ENCODE assay signal across 13 mouse cellular contexts in genomic region chr11:99265220-99265619, GRCm38 (mm10). TPM values are rescaled to one million over a fixed set of nuclear protein-coding genes. Genes with fewer than 3 reads are reported as not detected.
A peak's percentile ranks its signal among the peaks of the same experiment; 100 is the strongest.
DNase-seq lines count a peak whose midpoint lies in the region; ATAC-seq and TF ChIP-seq lines count a peak whose summit lies in the region.
"Had no signal": no experiment of that assay in that cellular context is flagged by ENCODE, and none has a peak within 500 bp of the region (broad histone marks: within the 10 kb centered on the region; RNA-seq: fewer than 3 reads in every experiment).

No protein-coding gene starts in this region.

- no peak for TF ChIP-seq CTCF in liver, postnatal 0 days (IDR thresholded peaks at IDR 0.05; ENCODE audit: low read depth)
- no peak for TF ChIP-seq CTCF in layer of hippocampus, adult 2 months (conservative IDR thresholded peaks at IDR 0.05)

- no peaks in the 10 kb centered on the region for H3K36me3 ChIP-seq in liver, postnatal 0 days (replicated peaks; ENCODE audit: insufficient read depth, low read length)
- no peaks in the 10 kb centered on the region for H3K36me3 ChIP-seq in forebrain, embryonic 16.5 days (ENCODE audit: control insufficient read depth, insufficient read depth)
- H3K36me3 ChIP-seq: liver, embryonic 15.5 days had no signal

- H3K4me2 ChIP-seq in liver, postnatal 0 days (ENCODE audit: low read depth, low read length): no peak overlapping the region
- H3K4me2 ChIP-seq in forebrain, embryonic 16.5 days (ENCODE audit: low read length): no peak overlapping the region
- H3K4me2 ChIP-seq: liver, embryonic 15.5 days had no signal

- H3K27ac ChIP-seq in liver, postnatal 0 days (ENCODE audit: low read depth): peak overlapping the region; percentile 48
- no peak overlapping the region for H3K27ac ChIP-seq in layer of hippocampus, adult 2 months
- no peak overlapping the region for H3K27ac ChIP-seq in forebrain, embryonic 16.5 days (ENCODE audit: low read length)
- H3K27ac ChIP-seq: liver, embryonic 15.5 days had no signal

- TF ChIP-seq EP300 in liver, postnatal 0 days (IDR thresholded peaks at IDR 0.05; ENCODE audit: low read depth): no peak

- 67% methylated on average over 9 of the region's 9 CpGs for WGBS in liver, postnatal 0 days (ENCODE audit: insufficient replicate concordance)
- WGBS in forebrain, embryonic 16.5 days: 61% methylated on average over 9 of the region's 9 CpGs

- no peak overlapping the region for H3K9ac ChIP-seq in liver, postnatal 0 days (replicated peaks)
- no peak overlapping the region for H3K9ac ChIP-seq in forebrain, embryonic 16.5 days (replicated peaks; ENCODE audit: low read depth, low read length)
- H3K9ac ChIP-seq: liver, embryonic 15.5 days had no signal

- no peaks in the 10 kb centered on the region for H3K27me3 ChIP-seq in liver, postnatal 0 days (ENCODE audit: insufficient read depth, low read length)
- no peaks in the 10 kb centered on the region for H3K27me3 ChIP-seq in forebrain, embryonic 16.5 days (replicated peaks; ENCODE audit: control insufficient read depth, insufficient read depth, low read length)

- no peak for DNase-seq in liver, postnatal 0 days
- no peak for DNase-seq in liver
- DNase-seq in frontal cortex, postnatal 36 days (ENCODE audit: low spot score in 2 of 2): peak; percentile 60 to 85
- DNase-seq in layer of hippocampus, adult 2 months (ENCODE audit: low spot score in 2 of 2): peak; percentile 32 to 50
- DNase-seq in telencephalon, adult 2 months (ENCODE audit: low read depth, low spot score): peak; percentile 77
- no peak for DNase-seq in urinary bladder, postnatal 4 days (ENCODE audit: low spot score in 2 of 2)

- no peak for ATAC-seq in liver, postnatal 0 days
- no peak for ATAC-seq in forebrain, embryonic 16.5 days
- no peak for ATAC-seq in CD4-positive, CD25-positive, alpha-beta regulatory T cell, adult 4 months

- H3K4me3 ChIP-seq in liver, postnatal 0 days (ENCODE audit: low read depth, low read length): no peak overlapping the region
- H3K4me3 ChIP-seq in layer of hippocampus, adult 2 months: no peak overlapping the region
- no peak overlapping the region for H3K4me3 ChIP-seq in forebrain, embryonic 16.5 days (replicated peaks; ENCODE audit: low read length)
- H3K4me3 ChIP-seq: liver, embryonic 15.5 days had no signal

- no peaks in the 10 kb centered on the region for H3K9me3 ChIP-seq in liver, postnatal 0 days (ENCODE audit: low read length)
- no peaks in the 10 kb centered on the region for H3K9me3 ChIP-seq in forebrain, embryonic 16.5 days (ENCODE audit: control insufficient read depth, low read length)
- H3K9me3 ChIP-seq: liver, embryonic 15.5 days had no signal

- no peaks in the 10 kb centered on the region for H3K4me1 ChIP-seq in liver, postnatal 0 days (ENCODE audit: insufficient read depth)
- no peaks in the 10 kb centered on the region for H3K4me1 ChIP-seq in forebrain, embryonic 16.5 days (replicated peaks; ENCODE audit: control insufficient read depth, insufficient read depth, low read length)
- H3K4me1 ChIP-seq: liver, embryonic 15.5 days had no signal

RNA-seq across cellular contexts. Expression of gene Krt24, which starts 19.8 kb away (rescaled TPM):
- not detected in 2 replicates for polyA plus RNA-seq in liver, postnatal 0 days (2015; fragmentation: Nextera tagmentation; extraction: Ambion mirVana)
- not detected for total RNA-seq in layer of hippocampus, adult 2 months (2021)
- 0.18 TPM in 1 of 2 replicates, not detected in the other for polyA plus RNA-seq in forebrain, embryonic 16.5 days (2015; fragmentation: Nextera tagmentation; extraction: Ambion mirVana)
- not detected for polyA plus RNA-seq in CD4-positive, CD25-positive, alpha-beta regulatory T cell, adult 4 months (2017; shearing (Covaris generic))
- total RNA-seq: hematopoietic stem cell, adult 5-6 weeks; MEL had no signal
- polyA plus RNA-seq: liver, embryonic 15.5 days; neural tube, embryonic 11.5 days had no signal

RNA-seq across cellular contexts. Expression of gene Krt222, which starts 21.3 kb away (rescaled TPM):
- polyA plus RNA-seq in liver, postnatal 0 days (2015; fragmentation: Nextera tagmentation; extraction: Ambion mirVana): 0.39 and 0.55 TPM in 2 replicates
- total RNA-seq in layer of hippocampus, adult 2 months (2021): 10 to 100 TPM; 24.8 to 29.5 TPM
- polyA plus RNA-seq in forebrain, embryonic 16.5 days (2015; fragmentation: Nextera tagmentation; extraction: Ambion mirVana): 2.6 and 3.9 TPM in 2 replicates
- 1 to 10 TPM; 1.4 to 2.1 TPM for polyA plus RNA-seq in CD4-positive, CD25-positive, alpha-beta regulatory T cell, adult 4 months (2017; shearing (Covaris generic))
- total RNA-seq: hematopoietic stem cell, adult 5-6 weeks; MEL had no signal

RNA-seq across cellular contexts. Expression of gene Smarce1, which starts 34.4 kb away (rescaled TPM):
- polyA plus RNA-seq in liver, postnatal 0 days (2015; fragmentation: Nextera tagmentation; extraction: Ambion mirVana): 57.4 and 61.0 TPM in 2 replicates
- 10 to 100 TPM; 55.8 to 62.3 TPM for total RNA-seq in layer of hippocampus, adult 2 months (2021)
- polyA plus RNA-seq in forebrain, embryonic 16.5 days (2015; fragmentation: Nextera tagmentation; extraction: Ambion mirVana): 351 and 398 TPM in 2 replicates
- 100 to 1,000 TPM; 179 to 201 TPM for polyA plus RNA-seq in CD4-positive, CD25-positive, alpha-beta regulatory T cell, adult 4 months (2017; shearing (Covaris generic))

RNA-seq across cellular contexts. Expression of gene Krt25, which starts 57.5 kb away (rescaled TPM):
- 0.11 and 0.14 TPM in 2 replicates for polyA plus RNA-seq in liver, postnatal 0 days (2015; fragmentation: Nextera tagmentation; extraction: Ambion mirVana)
- total RNA-seq in layer of hippocampus, adult 2 months (2021): not detected
- polyA plus RNA-seq in forebrain, embryonic 16.5 days (2015; fragmentation: Nextera tagmentation; extraction: Ambion mirVana): not detected in 2 replicates
- not detected for polyA plus RNA-seq in CD4-positive, CD25-positive, alpha-beta regulatory T cell, adult 4 months (2017; shearing (Covaris generic))
- total RNA-seq: hematopoietic stem cell, adult 5-6 weeks; MEL had no signal
- polyA plus RNA-seq: liver, embryonic 15.5 days; testis, adult 2 months had no signal

Comparison
In these comparisons a context has a peak if more than half of its experiments do, and no peak if none do; other contexts are left out.
1. DNase-seq: peak in frontal cortex, postnatal 36 days (2 of 2), layer of hippocampus, adult 2 months (2 of 2) and telencephalon, adult 2 months (single experiment); none in liver, postnatal 0 days (single experiment), liver (single experiment) and urinary bladder, postnatal 4 days (0 of 2).